Mouse (Mus musculus) erythroblast, embryonic 14.5 days (primary cell): ENCODE data around the gene Ccnt2.

Experiments
- GATA1 ChIP-seq: IDR thresholded peaks from 2 replicates; pipeline ENCODE4 v1.6.1; 2012; ENCODE audit warnings: low read length, inconsistent platforms, mixed read lengths
- TAL1 ChIP-seq: IDR thresholded peaks from 3 replicates; pipeline ENCODE4 v1.6.1; 2012; ENCODE audit warnings: low read length, inconsistent platforms, mixed read lengths

DNA sequence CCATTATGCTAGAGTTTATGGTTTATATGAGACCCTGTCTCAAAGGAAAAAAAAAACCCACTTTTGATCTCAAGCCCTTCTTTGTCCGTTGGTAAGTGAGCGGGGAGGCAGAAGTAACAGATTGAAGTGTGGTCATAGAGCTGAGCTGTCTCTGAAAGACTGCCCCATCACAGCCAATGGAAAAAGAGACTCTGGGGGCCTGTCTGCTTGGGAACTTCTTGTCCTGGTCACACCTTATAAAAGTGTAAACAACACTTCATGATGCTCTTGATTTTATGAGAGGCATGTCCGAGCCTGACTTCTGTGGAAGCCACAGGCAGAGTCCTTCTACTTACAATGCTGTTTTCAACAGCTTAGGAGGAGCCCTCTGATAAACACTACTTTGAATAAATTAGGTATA is 42.9 kb upstream of the Ccnt2 start:
- no peak for TF ChIP-seq GATA1
- no peak for TF ChIP-seq TAL1
